Mouse (Mus musculus): ENCODE results near the gene P2rx1.

The P2rx1 gene

DNA sequence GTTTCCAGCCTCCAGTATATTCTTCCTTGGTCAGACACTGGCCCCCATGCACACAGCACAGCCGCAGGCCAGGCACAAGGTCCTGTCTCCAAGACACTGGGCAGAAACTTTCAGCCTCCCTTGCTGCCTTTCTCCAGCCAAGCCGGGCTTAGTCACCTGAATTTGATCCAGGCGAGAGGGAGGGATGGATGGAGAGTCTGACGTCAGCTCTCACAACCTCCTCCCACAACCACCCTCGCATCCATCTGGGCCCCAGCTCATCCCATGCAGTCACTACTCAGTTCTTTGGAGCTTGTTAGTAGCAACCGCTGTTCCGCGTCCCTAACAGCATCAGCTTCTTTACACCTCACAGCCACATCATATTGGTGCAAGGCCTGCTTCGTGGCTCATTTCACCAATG is 24.2 kb downstream of the P2rx1 start:
- in situ Hi-C loops (cut with MboI): no loop called here

- in situ Hi-C loops (cut with MboI): no loop called here
Observed at GRCm38 (mm10) chr11:73023827-73024226, 24.9 kb downstream of the P2rx1 start.

- in situ Hi-C loops (cut with MboI): no loop called here
Observed at GRCm38 (mm10) chr11:73024236-73024904, 25.5 kb downstream of the P2rx1 start.

GRCm38 (mm10) chr11:73026961-73027360 is 28.1 kb downstream of the P2rx1 start:
- in situ Hi-C loops (cut with MboI): no loop called here

DNA sequence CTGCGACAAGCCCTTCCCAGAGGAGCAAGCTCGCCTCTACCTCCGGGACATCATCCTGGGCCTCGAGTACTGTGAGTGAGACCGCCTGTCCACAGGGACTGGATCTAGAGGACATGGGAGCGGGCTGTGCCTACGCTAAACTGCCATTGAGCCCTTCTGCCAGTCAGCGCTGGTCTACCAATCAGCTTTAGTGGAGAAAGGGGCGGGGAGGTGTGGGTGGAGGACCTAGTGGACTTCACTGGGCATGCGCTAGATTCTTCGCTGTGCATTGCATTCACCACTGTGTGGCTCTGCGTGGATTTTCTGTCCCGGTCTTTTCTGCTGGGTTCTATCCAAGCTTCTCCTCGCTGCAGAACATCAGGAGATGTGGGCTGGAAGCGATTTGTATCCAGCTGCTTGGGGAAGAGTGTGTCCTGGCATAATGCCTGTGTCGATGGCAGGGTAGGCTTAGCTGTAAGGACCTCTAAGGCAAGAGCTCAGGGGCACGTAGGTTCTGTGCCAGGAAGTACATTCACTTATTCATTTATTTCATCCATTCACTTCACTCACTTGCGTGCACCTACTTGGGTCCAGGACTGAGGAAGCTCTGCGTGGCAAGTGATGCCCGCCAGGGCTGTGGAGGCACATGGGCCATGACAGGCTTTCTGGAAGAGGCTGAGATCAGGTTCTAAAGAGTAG is 32.1 kb downstream of the P2rx1 start:
- in situ Hi-C loops (cut with MboI): no loop called here

- in situ Hi-C loops (cut with MboI): no loop called here
Observed at GRCm38 (mm10) chr11:73031536-73031935, 32.6 kb downstream of the P2rx1 start.

GRCm38 (mm10) chr11:73036077-73036476 is 37.2 kb downstream of the P2rx1 start:
- in situ Hi-C loops (cut with MboI): loop anchor here (5.0 kb wide), 1 partner anchor 34 kb away; no protein-coding TSS in a partner anchor

DNA sequence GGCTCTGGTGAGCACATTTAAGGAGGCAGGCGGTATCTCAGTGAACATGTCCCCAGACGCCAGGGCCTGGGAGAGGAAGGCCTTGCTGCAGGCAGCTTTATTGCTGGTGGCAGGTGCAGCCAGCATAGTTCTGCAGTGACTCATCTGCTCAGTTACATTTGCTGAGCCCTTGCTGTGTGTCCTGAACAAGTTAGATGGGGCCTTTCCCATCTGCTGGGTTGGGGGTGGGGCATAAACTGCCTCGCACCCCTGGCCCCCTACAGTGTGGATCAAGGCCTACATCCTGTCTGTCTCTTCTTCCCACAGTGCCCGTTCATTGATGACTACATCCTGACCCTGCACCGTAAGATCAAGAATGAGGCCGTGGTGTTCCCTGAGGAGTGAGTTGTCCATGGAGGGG is 38.0 kb downstream of the P2rx1 start:
- in situ Hi-C loops (cut with MboI): loop anchor here (5.0 kb wide), 1 partner anchor 35 kb away; no protein-coding TSS in a partner anchor

DNA sequence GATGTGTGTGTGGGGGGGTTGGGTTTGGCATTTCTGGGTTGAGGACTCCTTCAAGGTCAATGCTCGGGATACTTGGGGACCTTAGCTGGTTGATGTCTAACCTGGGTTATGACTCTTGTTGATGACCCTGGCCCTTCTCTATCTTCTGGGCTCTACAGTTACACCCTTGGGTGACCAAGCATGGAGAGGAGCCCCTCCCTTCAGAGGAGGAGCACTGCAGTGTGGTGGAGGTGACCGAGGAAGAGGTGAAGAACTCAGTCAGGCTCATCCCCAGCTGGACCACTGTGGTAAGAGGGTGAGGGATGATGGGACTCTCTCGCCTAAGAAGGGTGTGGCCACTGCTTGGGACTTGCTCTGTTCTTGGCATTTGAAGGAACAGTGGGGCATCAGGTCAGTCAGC is 38.8 kb downstream of the P2rx1 start:
- in situ Hi-C loops (cut with MboI): loop anchor here (5.0 kb wide), 1 partner anchor 35 kb away; no protein-coding TSS in a partner anchor

DNA sequence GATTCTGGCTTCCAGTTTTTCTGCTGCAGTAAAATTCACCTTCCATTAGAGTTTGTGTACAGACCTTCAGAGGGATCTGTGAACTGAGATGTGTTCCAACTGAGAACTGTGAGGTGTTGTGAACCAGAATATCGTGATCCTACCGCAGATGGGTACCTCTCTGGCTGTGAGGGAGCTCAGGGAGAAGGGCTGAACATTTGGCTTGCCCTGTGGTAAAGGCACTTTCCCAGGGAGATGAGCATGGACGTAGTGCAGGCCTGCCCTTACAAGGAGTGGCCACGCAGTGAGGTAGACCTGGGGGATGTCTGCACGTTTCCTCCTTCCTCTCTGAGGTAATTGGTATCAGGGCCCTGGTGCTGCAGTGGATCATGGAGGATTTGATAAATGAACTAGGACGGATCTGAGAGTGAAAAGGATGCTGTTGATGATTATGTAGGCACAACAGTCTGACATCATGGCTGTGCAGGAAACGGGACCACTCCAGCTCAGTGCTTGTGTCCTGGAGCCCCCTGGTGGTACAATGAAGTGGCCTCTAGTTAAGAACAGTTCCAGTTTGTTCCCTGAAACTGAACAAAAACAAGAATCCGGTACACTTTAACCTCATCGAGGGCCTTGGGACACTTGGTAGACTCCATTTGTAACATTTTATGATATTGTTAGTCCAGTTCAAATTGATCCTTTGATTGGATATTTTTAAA is 40.3 kb downstream of the P2rx1 start:
- in situ Hi-C loops (cut with MboI): loop anchor here (5.0 kb wide), 1 partner anchor 37 kb away; no protein-coding TSS in a partner anchor

DNA sequence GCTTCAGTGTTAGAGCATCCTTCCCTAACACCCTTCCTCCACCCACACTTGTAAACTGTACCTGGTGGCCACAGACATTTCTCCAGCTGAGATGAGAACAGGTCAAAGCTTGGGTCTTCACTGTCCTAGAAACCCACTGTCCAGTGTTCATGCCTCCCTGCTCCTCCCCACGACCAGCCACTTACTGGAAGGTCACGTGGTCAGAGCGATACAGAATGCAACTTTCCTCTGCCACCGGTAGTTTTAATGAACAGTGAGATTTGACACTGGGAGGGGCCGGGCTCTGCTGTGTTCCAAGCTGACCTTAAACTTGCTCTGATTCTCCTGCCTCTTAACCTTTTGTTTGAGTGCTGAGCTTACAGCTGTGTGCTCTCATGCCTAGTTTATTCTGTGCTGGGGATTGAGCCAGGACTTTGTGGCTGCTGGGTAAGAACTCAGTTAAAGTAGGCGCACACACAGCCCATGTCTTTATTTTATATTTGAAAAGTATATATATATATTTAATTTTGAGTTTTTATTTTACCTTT is 45.4 kb downstream of the P2rx1 start:
- in situ Hi-C loops (cut with MboI): no loop called here

DNA sequence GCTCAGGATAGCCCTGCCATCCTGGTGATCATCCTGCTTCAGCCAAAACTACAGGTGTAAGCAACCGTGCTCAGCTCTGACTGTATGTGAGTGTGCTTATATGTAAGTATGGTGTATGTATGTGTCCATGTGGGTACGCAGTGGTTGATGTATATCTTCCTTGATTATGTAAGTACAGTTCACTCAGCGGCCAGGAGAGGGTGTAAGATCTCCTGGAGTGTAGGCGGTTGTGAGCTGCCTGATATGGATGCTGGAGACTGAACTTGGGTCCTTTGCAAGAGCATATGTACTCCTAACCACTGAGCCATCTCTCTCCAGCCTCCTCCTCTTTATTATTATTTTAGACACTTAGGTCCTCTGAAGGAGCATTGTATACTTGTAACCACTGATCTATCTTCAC is 45.9 kb downstream of the P2rx1 start:
- in situ Hi-C loops (cut with MboI): no loop called here

DNA sequence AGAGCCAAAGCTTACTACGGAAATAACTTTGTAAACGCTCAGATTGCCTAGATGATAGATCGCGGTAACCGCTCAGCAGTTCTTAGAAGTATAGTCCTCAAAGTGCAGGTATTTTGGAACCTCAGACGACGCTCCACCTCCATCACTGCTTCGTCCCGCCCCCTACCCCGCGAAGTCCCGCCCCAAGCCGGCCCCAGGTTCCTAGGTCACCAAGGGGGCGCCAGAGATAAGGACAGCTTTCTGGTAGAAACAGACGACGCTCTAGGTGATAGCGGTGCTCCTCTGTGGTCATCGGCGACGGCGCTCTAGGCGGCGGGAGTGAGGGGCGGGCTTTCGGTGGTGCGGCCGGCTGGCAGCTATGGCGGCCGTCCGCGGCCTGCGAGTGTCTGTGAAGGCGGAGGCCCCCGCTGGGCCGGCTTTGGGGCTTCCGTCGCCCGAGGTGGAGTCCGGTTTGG is 48.7 kb downstream of the P2rx1 start, which contains the start of gene Ncbp3:
Gene Ncbp3, plus strand, starts transcription at position 242 of the 455 bp plus-strand sequence.
- in situ Hi-C loops (cut with MboI): no loop called here

GRCm38 (mm10) chr11:73048030-73048876 is 49.4 kb downstream of the P2rx1 start:
- in situ Hi-C loops (cut with MboI): no loop called here

DNA sequence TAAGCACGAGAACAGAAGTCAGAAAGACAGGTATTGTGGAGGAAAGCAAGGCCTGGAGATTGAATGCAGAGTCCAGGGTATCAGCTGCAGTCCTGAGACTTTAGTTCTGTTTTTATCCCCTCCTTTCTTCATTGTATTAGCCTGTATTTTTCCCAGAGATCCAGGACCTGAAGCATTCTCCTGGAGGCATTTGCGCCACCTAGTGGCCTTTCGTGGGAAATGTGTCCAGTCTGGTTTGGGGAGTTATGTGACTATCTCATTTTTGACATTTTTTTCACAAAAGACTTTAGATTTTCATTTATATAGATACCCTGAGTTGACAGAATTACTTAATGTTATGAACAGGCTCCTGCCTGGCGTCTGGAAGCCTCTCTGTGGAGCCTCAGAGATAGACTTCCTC is 50.4 kb downstream of the P2rx1 start:
- in situ Hi-C loops (cut with MboI): no loop called here

- in situ Hi-C loops (cut with MboI): no loop called here
Observed at GRCm38 (mm10) chr11:73052795-73053194, 53.9 kb downstream of the P2rx1 start.

DNA sequence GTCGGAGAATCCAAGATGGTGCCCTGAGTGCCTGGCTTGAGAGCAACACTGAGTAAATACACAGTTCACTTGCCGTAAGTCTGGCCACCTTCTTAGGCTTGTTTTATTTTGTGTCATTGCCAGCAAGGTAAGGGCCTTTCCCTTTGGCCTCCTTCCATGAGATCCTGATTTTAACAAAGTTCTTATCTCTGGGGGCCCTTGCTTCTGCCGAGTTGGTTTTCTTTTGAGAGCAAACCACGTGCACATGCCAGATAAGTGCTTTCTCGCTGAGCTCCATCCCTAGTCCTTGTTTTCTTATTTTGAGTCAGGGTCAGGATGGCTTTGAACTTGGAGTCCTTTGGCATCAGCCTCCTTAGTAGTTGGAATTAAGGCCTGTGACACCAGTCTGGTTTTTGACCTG is 58.8 kb downstream of the P2rx1 start:
- in situ Hi-C loops (cut with MboI): no loop called here

DNA sequence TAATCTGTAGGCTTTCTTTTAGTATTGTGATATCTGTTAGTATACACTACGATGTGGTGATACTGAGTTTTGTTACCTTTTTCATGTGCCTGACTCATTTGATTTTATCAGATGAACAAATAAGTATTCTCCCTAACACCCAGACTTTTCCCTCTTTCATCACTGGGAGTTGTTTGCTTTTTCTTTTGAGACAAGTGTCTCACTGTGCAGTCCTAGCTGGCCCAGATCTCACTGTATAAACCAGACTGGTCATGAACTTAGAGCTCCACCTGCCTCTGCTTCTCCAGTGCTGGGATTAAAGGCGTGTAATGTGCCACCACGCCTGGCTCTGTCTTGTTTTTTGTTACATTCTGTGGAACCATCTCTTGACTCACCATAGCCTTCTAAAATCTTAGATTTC is 60.7 kb downstream of the P2rx1 start:
- in situ Hi-C loops (cut with MboI): no loop called here

- in situ Hi-C loops (cut with MboI): no loop called here
Observed at GRCm38 (mm10) chr11:73061413-73061812, 62.5 kb downstream of the P2rx1 start.

Measured in mature B cell (primary cell).